Mouse (Mus musculus) kidney, adult 11 months (tissue): ENCODE results near the gene Actg2.

Source experiments
- DNase-seq: peaks from one replicate; pipeline ENCODE4 v3.0.0; 2022

The Actg2 gene

DNA sequence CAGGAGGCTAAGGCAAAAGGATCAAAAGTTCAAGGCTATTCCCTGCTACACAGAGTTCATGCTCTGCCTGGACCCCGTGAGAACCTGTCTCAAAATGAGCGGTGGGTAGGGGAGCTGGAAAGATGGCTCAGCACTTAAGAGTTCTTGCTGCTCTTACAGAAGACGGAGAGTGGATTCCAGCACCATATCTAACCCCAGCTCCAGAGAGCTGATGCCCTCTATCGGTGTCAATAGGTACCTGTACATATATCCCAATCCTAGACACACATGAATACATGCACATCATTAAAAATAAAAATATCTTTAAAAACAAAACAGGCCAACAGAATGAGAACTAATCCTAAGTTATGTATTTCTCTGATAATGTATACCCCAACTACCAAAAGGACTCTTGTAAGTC is 57.8 kb downstream of the Actg2 start:
- no peak for DNase-seq

- no peak for DNase-seq
Observed at GRCm38 (mm10) chr6:83475431-83475830, 60.6 kb downstream of the Actg2 start.

DNA sequence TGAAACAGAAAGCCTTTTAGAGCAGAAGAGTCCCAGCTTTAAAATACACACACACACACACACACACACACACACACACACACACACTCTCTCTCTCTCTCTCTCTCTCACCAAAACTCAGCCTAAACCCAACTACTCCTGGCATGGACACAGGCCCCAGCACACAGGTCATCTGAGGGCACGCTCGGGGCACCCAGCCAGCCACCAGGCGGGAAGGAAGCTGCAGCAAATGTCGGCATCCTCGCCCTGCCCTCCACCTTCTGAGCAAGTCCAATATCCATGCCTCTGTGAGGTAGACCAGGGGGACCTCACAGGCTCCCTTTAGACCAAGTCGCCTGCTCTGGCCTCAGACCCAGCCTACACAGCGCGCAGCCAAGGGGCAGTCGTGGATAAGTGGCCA is 62.8 kb downstream of the Actg2 start:
- peak; percentile 68 for DNase-seq

GRCm38 (mm10) chr6:83471739-83472138 is 64.3 kb downstream of the Actg2 start:
- DNase-seq = peak; percentile 34

DNA sequence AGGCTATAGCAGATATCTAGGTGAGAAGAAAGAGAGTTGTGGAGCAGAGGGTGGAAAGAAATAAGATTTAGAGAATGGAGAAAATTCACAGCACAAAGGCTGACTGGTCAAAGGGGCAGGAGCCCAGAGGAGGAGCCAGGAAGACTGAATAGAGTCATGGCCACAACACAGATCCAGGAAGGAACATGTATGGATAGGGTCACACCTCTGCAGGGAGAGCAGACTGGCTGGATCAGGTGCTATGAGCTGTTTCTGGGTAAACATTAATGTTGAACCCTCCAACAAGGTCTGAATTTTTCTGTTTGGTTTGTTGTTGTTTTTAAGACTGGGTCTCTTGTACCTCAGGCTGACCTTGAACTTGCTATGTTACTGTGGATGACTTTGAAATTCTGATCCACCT is 72.1 kb downstream of the Actg2 start:
- DNase-seq = no peak
